Mouse (Mus musculus) heart, adult 18-20 months (tissue): ENCODE measurements around the gene E2f2. TPM values are rescaled to one million over a fixed set of nuclear protein-coding genes. Genes with fewer than 3 reads are reported as not detected.

Experiments
- DNase-seq, 2 experiments: peaks; one replicate each; pipeline ENCODE4 v3.0.0; 2021 to 2022; ENCODE audit warnings: mixed read lengths in 1 of 2
- total RNA-seq, 2 experiments: library from RNA; stranded (reverse); gene quantifications; 2 replicates each; pipeline ENCODE4 v1.2.3; 2021

The E2f2 gene
- total RNA-seq, 2 experiments from 2014 or later: 1.3 to 1.4 TPM

- DNase-seq: no peak
Observed at GRCm38 (mm10) chr4:136144927-136145292, 27.3 kb upstream of the E2f2 start.

GRCm38 (mm10) chr4:136145362-136145885 is 26.8 kb upstream of the E2f2 start:
- DNase-seq: peak in 1 of 2 experiments; percentile 50

GRCm38 (mm10) chr4:136145991-136146711 is 26.0 kb upstream of the E2f2 start:
- peak in 1 of 2 experiments; percentile 44 for DNase-seq

GRCm38 (mm10) chr4:136146712-136147154 is 25.5 kb upstream of the E2f2 start:
- DNase-seq: peak; percentile 58 to 71

GRCm38 (mm10) chr4:136147436-136148135 is 24.6 kb upstream of the E2f2 start:
- DNase-seq: peak; percentile 85 to 94

- peak; percentile 73 to 86 for DNase-seq
Observed at GRCm38 (mm10) chr4:136148342-136149044, 23.7 kb upstream of the E2f2 start.

GRCm38 (mm10) chr4:136149045-136149379 is 23.2 kb upstream of the E2f2 start:
- DNase-seq: no peak

- DNase-seq: peak in 1 of 2 experiments; percentile 62
Observed at GRCm38 (mm10) chr4:136149734-136150133, 22.5 kb upstream of the E2f2 start.

- no peak for DNase-seq
Observed at GRCm38 (mm10) chr4:136150596-136150995, 21.6 kb upstream of the E2f2 start.

- no peak for DNase-seq
Observed at GRCm38 (mm10) chr4:136152821-136153220, 19.4 kb upstream of the E2f2 start.

- DNase-seq: no peak
Observed at GRCm38 (mm10) chr4:136154462-136154861, 17.7 kb upstream of the E2f2 start.

GRCm38 (mm10) chr4:136158498-136158897 is 13.7 kb upstream of the E2f2 start:
- DNase-seq: no peak

- peak; percentile 75 to 85 for DNase-seq
Observed at GRCm38 (mm10) chr4:136159802-136160397, 12.3 kb upstream of the E2f2 start.

- DNase-seq: peak; percentile 86 to 92
Observed at GRCm38 (mm10) chr4:136163448-136163847, 8.7 kb upstream of the E2f2 start.

GRCm38 (mm10) chr4:136164981-136165380 is 7.2 kb upstream of the E2f2 start:
- no peak for DNase-seq

GRCm38 (mm10) chr4:136167701-136168100 is 4.5 kb upstream of the E2f2 start:
- no peak for DNase-seq

- DNase-seq: no peak
Observed at GRCm38 (mm10) chr4:136170401-136170800, 1.8 kb upstream of the E2f2 start.

GRCm38 (mm10) chr4:136171455-136171854 is 739 bp upstream of the E2f2 start:
- no peak for DNase-seq

GRCm38 (mm10) chr4:136172542-136173209 is 482 bp downstream of the E2f2 start:
- peak; percentile 59 to 61 for DNase-seq

- DNase-seq: no peak
Observed at GRCm38 (mm10) chr4:136173210-136173715, 1.1 kb downstream of the E2f2 start.
